Mouse (Mus musculus) frontal cortex, postnatal 25 days (tissue): ENCODE data around the gene Tssk2.

Source experiments
- DNase-seq, 2 experiments: peaks; one replicate each; pipeline ENCODE4 v3.0.0; 2022; ENCODE audit warnings: low spot score in 2 of 2

Gene Tssk2

GRCm38 (mm10) chr16:17911052-17911595 lies 12.7 kb downstream of the Tssk2 start, which contains the start of gene Ess2:
TSS of gene Ess2 (minus strand) at chr16:17911348.
- DNase-seq = peak; percentile 82 to 89

DNA sequence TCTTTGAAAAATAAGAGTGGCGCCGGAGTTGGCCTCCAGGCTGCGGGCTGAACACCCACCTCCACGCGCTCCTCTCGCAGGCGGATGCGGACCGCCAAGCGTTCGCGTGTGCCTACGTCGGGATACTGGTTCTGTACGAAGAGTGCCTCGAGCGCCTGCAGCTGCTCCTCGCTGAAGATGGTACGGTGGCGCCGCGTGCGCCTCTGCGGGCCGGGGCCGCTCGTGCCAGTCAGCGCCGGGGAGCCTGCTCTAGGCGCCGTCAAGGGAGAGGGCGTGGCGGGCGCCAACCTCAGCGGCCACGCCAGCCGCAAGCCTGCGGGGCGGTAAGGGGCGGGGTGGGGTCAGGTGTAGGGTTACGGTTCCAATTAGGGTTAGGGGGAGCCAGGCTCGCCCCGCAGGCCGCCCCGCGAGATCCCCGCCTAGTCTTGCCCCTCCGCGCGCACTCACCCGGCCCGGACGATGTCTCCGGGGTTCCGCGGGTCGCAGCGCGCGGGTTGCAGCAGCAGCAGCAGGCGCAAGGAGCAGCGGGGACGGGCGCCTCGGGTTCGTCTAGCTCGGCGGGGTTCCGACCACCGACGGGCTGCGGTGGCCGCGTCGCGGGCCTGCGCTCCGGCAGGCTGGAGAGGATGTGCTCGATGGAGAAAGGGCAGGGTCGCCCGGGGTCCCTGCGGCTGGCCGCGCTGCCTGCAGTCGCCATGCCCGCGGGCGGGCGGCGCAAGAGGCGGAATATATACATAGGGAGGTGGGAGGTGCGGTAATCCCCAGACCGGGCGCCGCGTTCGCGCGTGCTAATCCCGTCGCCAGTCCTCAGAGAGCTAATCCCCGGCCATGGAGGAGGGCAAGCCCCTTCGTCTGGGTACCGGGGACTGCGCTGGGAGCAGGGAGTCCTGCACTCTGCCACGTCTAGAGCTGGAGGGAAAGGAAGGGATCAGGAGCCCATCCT lies 16.1 kb downstream of the Tssk2 start, which contains the start of gene Gsc2:
Gsc2 (minus strand) TSS at position 753 of the 943 bp plus-strand sequence.
- DNase-seq = no peak

DNA sequence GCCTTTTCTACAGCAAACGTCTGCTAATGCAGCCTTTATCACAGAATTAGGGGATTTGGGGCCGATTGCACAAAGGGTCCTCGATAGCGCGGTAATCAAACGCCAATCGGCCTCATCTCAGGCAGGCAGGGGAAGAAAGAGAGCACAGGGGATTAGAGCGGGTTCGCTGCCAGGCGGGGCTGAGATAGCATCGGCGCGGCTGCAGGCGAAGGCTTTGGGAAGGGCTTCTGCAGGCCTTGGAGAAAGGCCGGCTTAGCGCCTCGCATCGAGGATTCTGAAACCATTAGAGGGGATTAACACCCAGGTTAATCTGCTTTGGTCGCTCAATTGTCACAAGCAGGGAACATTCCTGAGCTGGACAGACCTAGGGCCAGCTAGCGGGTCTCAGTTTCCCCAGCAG lies 22.1 kb downstream of the Tssk2 start:
- no peak for DNase-seq

DNA sequence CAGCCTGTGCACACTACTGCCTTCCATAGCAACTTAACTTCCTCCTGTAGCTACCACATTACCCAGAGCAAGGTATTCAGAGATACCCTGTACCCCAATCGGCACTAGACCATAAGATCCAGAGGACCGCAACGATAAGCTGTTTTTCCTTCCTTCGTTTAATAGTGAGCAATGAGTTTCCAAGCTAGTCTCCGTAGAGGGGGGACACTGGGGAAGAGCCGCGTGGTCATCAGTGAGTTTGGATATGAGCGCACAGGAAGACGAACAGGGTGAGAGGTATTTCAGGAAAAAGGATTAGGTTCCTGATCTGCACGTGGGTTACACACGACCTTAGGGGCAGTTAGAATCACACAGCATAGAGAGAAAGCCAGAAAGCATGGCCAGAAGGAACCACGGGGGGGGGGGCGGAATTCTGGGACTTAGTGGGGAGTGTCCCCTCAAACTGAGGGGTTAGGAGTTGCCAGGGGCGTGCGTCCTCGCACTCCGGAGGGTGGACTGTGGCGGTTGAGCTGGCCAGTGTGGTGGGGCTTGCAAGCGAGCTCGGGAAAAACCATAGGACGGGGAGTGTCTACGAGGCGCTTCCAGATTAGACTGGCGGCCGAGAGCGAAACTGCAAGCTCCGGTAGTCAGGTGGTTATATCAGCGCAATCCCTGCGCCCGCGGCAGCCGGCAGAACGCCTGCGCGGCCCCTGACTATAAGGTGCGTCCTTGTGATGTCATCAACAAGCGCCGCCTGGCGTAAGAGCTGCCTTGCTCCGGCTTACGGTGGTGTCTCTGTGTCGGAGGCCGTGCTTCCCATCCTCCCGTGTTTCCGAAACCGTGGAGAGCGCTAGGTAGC lies 23.1 kb downstream of the Tssk2 start:
- peak; percentile 90 to 95 for DNase-seq

GRCm38 (mm10) chr16:17922163-17922538 lies 23.7 kb downstream of the Tssk2 start:
- DNase-seq = no peak

DNA sequence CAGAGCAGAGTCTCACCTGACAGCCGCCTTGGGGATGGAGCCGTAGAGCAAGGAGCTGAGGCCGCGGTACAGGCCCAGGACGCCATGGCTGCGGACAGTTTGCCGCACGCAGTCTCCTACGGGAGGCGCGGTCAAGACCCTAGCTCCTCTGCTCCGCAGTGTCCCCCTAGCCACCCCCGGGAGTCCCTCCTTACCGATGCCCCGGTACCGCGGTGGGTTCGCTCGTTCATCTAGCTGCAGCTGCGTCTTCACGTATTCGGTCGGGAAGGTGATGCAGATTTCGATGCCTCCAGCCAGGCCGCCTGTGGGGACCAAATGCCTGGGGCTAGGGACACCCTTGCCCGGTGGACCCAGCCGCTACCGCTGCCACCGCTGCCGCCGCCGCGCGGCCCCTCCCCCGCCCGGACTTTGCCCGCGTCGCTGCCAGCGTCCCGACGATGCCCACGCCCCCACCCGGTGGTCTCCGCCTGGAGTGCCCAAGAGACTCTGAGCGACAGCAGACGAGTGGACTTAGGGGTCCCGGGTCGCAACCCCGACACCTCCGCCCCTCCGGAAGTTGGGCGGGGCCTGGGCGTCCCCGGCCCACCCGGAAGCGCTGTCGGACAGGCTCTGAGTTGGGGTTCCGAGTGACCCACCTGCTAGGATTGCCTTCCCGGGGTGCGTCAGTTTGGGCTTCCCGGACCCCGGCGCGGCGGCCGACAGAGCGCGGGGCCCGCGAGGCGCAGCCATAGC lies 29.1 kb downstream of the Tssk2 start:
- DNase-seq = no peak

DNA sequence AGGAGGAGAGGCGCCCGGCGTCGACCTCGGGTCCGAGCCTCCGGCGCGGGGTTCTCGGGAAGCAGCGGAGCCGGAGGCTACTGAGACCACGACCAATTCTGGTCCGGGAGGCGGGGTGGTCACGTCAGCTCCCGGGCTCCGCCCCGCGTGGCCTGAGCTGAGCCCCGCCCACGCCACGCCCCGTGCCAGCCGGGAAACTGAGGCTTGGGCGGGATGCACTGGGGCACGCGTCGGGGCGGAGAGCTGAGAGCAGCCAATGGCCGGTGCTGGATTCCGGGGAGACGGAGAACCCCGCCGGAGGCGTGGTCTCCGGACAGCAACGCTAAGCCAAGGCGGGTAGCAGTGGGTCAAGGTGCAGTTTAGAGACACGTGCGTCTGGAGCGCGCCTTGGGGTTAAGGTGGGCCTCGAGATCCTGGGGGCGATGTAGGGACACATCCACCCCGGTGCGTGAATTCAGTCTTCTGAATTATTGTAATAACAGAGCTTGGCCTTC lies 29.7 kb downstream of the Tssk2 start, which contains the start of gene Slc25a1:
Slc25a1 (minus strand) TSS at position 133 of the 494 bp plus-strand sequence.
- DNase-seq = peak; percentile 72 to 76

DNA sequence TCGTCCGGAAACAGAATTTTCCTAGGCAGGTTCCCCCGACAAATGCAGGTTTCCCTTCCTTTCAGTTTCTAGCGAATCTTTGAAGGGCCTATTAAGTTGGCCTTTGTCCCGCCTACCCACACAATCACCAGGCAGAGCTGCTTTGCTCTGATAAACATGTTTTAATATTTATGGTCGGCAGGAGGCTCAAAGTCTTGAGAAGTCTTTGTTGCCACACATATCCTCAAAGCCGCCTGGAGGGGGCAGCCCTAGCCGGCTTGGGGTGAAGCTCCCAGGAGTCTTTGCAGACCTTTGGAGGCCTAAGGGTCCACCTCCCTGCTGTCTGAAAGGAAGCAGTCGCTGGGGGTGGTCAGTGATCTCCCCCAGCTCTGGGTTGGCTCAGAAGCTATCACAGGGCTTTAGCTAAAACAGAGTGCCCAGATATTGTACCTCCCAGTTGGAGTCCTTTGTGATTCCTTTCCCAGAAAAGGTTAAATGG lies 30.2 kb downstream of the Tssk2 start:
- DNase-seq = peak in 1 of 2 experiments; percentile 25

DNA sequence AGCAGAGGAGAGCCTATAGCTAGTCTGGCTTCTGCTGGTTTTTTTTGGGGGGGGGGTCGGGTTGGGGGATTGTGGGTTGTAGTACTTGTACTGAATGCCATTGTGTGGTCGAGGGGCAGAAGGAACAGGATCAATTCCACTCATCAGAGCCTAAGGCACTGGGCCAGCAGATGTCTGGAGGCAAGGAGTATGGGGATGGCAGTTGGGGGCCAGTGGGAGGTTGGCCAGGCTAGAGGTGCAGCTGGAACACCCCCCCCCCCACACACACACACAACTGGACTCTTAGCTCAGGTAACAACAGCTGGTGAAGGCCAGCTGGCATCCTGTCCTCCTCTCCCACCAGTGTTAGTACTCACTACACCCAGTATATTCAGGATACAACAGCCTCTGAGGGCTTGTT lies 30.8 kb downstream of the Tssk2 start:
- no peak for DNase-seq

GRCm38 (mm10) chr16:17929631-17930030 lies 31.2 kb downstream of the Tssk2 start:
- DNase-seq = no peak

DNA sequence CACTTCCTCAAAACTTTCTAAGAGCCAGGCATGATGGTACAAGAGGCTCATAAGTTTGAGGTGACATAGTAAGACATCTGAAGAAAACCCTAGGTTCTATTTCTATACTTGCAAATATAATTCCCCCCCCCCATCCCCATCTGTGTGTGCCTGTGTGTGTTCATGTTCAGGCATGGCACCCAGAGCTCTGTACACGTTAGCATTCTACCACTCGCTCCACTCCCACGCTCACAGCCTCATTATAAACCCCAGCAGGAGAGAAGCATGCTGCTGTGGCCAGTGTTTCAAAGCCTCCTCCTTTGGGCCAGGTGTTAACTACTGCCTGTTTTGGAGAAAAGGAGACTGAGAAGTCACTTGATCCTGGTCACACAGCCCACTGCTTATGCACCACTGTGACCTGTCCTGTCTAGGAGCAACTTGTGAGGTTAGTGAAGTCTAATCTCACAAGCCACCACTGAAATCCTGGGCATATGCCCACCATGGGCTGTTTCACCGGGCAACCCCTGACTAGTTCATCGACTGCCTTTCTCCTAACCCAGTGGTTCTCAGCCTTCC lies 33.5 kb downstream of the Tssk2 start:
- DNase-seq = no peak

DNA sequence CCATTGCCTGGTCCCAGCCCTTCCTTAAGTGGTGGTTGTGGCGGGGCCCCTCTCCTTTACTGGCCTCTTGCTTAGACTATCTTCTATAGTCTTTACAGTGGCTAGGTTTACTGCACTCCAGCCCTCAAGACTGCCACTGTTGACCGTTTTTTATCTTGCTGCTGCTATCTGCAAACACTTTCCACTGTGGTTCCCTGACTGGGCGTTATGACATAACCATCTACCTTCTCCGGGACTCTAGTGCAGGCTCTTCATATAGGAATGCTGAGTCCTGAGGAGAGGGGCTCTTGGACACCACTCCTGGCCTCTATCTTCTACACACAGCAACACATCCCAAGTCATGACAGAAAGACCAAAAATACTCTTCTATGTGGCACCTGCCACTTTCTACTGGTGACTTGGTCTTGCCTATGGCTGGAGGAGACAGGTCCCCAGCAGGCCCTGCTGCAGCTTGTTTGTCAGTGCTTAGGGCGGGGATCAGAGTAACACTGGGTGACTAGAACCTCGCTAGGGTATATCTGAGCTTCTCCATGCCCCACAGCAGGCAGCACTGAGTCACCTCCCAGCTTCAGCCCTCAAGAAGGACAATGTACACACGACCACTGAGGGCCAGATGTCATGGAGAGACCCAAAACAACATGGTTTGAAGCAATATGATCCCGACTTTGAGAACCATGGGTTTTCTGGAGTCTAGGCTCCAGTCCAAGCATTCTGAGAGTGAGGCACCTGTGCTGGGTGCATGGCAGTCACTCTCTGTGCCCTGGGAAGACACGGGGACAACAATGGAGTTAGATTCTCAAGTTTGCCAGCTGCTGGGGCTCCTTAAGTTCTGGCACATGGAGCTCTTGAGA lies 35.4 kb downstream of the Tssk2 start:
- DNase-seq = no peak

DNA sequence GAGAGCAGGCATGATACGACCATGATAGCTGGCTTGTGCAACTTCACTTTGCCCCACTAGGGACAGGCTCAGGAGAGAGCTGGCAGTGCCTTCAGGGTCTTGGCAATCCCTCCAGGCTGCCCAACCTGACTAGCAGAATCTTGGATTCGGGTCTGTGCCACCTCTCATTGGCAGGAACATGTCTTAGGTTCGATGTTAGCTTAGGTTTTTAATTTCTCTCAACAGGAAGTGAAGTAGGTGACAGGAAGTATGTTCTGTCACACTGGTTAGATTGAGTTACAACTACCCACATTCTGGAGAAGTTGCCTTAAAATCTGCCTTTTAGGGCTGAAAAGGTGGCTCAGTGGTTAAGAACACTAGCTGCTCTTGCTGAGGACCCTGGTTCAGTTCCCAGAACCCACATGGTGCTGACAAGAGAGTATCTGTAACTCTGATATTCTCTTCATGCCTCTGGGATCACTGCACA lies 36.0 kb downstream of the Tssk2 start:
- DNase-seq = no peak

DNA sequence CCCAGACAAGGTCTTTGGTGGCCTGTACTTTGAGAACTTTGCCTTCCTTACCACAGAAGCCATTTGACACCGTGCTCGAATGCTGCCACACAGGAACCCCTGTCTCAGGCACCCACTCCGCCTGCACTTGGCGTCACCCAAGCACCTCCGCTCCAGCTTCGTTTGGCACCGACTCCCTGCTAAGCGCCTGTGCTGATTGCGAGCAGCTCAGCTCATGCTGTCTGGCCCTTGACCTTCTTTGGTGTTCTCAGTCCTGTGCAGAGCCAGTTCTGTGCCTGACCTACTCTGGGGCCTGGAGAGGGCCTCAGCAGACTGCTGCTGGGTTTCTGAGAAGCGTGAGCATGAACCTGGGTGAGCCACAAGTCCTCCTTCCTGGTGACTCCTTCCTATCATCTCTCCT lies 38.3 kb downstream of the Tssk2 start:
- no peak for DNase-seq

DNA sequence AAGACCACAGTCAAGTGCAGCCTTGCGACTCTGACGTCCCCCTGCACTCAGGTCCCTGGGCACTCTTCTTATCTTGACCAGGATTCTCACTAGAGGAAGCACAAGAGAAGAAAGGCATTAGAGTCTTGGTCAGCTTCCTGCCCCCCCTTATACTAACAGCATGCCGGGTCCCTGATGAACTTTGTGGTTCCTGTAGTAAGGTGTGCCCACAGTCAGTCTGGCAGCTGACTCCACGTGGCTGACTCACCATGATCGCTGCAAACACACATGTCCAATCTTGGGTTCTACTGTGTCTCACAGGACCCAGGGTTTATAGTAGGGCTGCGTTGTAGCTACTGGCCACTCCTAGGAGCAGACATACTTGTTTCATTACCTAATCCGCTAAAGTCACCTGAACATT lies 39.8 kb downstream of the Tssk2 start:
- no peak for DNase-seq

- no peak for DNase-seq
These were observed 40.4 kb downstream of the Tssk2 start for GRCm38 (mm10) chr16:17938821-17939220.

DNA sequence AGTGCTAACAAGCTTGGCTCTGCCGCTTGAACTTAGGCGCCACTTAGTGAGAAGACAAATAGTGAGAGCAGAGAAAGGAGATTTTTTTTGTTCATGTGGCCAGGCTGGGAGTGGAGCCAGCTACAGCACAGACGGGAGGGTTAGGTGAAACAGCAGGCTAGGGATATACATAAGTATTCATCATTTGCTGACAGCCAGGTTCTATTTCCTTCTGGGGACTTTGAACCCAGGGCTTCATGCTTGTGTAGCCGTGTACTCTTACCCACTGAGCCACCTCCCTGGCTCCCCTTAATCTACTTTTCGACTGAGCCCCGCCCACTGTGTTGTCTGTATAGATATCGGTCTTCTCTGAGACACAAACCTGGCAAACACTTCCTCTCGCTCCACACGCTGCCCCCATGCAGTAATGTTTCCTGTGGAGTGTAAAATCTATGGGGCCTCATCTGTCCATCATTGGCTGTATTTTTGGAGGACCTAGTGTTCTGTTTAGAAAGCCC lies 40.9 kb downstream of the Tssk2 start:
- DNase-seq = no peak

DNA sequence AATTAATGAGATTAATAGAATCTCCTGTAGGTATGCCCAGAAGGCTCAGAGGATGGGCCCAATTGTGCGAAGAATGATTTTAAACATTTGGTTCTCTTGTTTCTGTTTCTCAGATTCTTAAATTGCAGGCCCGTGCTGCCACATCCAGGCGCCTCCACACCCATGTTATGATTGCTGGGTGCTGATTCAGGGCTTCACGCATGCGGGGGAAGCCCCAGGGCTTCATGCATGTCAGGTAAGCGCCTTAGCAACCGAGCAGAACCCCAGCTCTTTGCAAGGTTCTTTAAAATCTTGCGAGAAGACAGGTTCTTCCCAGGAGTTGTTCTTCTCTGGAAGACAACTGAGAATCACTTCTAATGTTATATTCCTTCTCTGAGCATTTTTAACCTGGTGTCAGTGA lies 45.0 kb downstream of the Tssk2 start:
- no peak for DNase-seq

- no peak for DNase-seq
These were observed 46.8 kb downstream of the Tssk2 start for GRCm38 (mm10) chr16:17945081-17945831.
